Mouse (Mus musculus): ENCODE results near the gene Hyal4.

- TF ChIP-seq CTCF (IDR thresholded peaks at IDR 0.05; ENCODE audit: low read depth) = no peak
- TF ChIP-seq EP300 (optimal IDR thresholded peaks at IDR 0.05) = no peak
Observed at GRCm38 (mm10) chr6:24707090-24707489, 41.0 kb upstream of the Hyal4 start.

Measured in stomach, postnatal 0 days (tissue).